Mouse (Mus musculus) 416B (cell line): ENCODE results near the gene BC025920.

Experiments used
- DNase-seq: peaks from one replicate; pipeline ENCODE4 v3.0.0; 2011; ENCODE audit warnings: low read depth

The BC025920 gene

DNA sequence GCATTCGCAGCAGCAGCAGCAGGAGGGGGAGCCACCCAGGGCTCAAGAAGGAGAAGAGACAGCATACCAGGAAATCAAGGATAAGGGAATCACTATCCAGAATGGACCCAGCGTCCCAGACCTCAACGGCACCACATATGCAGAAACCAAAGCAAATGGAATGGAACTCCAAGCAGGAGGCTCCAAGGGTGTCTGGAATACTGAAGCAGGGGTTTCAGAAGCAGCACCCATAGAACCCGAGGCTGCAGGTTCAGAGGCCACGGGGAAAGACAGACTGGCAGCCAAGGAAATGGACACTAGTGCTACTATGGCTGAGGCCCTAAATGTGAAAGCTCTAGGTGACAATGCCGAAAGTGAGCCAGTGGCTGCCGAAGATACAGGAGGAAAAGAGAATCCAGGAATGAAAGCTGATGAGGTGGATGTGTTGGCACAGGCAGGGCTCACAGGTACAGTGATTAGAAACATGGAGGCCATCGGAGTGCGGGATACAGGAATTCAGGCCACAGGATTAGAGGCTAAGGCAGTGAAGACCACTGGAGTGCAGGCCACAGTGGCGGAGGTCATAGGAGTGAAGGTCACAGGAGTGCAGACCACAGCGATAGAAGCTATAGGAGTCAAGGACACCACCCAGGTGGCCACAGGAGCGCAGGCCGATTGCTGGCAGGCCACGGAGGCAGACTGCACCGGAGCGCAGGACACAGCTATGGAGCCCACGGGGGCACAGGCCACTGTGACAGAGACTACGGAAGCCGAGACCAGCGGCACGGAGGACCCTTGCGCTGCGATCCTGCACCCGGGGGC, 36.8 kb downstream of the BC025920 start:
- no peak for DNase-seq

DNA sequence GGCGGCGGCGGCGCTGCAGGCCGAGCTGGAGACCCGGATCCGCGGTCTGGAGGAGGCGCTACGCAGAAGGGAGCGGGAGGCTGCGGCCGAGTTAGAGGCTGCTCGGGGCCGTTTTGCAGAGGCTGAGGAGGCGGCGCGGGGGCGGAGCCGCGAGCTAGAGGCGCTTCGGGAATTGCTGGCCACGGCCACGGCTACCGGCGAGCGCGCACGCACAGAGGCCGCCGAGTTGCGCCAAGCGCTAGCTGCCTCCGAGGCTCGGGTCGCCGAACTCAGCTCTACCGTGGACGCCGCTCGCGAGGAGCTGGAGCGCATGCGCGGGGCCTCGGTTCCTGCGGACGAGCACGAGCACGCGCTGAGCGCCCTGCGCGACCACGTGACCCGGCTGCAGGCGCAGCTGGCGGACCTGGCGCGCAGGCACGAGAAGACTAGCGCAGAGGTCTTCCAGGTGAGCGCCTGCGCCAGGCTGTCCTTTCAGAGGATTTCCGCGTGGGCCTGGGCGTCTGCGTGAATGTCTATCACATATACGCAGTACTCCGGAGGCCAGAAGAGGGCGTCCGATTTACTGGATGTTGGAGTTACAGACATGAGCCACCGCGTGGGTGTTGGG, 37.5 kb downstream of the BC025920 start:
- DNase-seq = peak; percentile 97

DNA sequence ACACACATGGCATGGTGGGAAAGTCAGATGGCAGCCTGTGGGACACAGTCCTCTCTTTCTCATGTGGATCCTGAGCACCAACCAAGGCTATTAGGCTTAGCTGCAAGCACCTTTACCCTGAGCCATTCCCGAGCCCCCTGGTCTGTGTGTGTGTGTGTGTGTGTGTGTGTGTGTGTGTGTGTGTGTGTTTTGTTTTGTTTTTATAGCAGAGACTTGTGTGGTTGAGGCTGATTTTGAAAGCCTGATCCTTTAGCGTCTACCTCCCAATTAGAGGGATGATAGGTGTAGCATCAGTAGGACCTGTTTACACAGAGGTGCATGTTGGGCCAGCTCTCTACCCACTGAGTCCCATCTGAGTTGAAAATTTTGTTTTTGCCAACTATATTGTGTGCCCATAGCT, 38.1 kb downstream of the BC025920 start:
- no peak for DNase-seq

DNA sequence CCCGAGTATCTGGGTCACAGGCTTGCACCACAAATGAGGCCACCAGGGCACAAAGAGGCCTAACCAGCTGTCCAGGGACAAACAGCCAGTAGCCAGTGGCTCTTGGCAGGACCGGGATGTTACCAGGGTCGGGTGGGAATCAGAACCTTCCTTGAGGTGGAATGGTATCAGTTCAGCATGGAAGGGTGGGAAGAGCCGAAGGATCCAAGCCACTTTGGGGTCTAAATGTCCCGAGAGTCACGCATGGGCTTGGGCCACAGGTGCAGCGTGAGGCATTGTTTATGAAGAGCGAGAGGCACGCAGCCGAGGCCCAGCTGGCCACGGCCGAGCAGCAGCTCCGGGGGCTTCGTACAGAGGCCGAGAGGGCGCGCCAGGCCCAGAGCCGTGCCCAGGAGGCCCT, 38.6 kb downstream of the BC025920 start:
- DNase-seq = no peak

DNA sequence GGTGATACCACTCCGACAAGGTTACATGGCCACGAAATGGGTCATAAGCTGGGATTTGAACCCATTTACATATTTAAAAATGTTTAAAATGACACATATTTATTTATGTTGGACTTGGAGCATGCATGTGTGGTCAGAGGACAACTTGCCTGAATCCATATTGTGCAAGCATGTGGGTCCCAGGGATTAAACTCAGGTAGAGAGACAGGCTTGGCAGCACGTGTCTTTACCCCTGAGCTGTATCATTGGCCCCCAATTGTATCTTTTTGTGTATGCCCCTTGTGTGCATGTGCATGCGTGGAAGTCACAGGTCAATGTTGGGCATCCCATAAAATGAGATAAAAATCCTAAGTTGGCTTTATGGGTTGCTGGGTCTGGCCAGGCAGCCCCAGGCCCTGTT, 39.3 kb downstream of the BC025920 start:
- DNase-seq = no peak

DNA sequence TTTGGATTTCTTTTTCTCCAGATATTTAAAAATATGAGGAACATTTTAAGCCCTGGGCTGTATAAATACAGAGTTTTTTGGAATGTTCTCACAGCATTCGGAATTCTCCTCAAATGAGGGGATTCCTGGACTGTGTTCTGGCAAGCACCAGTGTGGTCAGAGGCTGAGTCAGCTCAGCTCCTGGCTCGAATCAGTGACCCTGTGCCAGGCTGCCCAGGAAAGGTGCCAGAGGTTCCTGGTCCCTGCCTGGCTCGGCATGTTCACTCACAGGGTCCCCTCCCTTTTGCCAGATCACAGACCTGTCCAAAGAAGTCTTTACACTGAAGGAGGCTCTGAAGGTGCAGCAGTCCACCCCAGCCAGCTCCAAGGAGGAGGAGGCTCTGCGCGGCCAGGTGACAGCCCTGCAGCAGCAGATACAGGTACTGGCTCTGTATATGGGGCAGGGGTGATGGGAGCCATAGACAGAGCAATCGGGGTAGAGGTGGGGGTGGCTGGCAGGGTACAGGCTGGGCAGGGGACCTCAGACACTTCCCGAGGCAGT, 40.0 kb downstream of the BC025920 start:
- no peak for DNase-seq

DNA sequence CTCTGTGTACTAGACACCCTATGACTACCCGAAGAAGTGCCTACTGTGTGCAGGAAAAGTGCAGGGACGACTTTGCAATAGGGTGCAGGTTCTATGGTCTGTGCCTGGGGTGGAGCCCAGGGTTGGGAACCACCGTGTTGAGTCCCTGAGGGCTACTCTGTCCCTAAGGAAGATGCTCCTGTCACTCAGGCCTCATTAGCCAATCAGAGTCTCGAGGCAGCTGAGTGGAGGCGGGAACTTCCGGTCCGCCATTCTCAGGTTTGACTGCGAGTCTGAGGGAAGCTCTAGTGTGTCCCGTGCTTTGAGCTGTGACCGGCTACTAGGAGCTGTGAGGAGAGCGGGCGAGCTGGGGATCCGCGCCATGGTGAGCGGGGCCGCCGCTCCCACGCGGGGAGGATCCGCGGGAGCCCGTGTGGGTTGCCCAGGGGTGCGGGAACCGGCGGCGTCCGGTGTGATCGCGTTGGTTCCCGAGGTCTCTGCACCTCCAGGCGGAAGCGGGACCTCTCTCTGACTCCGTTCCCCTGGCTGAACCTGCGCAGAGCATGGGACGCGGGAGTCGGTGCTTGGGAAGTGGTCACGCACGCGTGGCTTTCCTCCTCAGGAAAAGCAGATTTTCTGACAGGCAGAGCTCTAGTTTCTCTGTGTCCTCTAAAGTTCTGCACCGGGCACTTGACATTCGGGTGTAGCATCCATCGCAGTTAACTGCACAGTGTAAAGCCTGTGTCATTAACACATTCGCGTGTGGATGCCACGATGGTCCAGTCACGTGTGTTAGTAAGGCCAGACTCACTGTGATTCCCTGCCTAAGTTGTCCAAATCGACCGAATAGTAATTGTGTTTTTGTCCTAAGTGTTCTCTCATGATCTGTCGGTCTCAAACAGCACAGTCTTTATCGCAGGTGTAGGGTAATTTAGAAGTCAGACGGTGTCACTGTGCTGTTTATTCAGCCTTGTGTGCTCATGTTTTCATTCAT, 43.0 kb downstream of the BC025920 start, which contains the start of gene Gm10778:
Gm10778 (plus strand) TSS at position 257 of the 973 bp plus-strand sequence.
- peak; percentile 92 for DNase-seq

DNA sequence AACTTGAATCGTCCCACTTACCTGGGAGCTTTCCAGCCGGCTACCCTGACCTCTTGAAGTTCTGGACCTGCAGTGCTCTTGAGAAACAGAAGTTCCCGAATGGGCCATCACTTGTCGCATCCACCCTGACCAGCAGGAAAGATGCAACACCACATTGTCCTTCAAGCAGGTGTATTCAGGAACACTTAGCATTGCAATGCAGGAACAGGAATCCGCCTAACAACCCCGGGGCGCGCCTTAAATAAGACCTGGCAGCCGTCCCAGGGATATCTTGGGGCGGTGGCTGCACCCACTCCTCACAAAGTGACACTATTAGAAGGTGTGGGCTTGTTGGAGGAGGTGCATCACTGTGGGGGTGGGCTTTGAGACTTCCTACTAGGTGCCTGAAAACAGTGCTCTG, 49.1 kb downstream of the BC025920 start:
- no peak for DNase-seq

DNA sequence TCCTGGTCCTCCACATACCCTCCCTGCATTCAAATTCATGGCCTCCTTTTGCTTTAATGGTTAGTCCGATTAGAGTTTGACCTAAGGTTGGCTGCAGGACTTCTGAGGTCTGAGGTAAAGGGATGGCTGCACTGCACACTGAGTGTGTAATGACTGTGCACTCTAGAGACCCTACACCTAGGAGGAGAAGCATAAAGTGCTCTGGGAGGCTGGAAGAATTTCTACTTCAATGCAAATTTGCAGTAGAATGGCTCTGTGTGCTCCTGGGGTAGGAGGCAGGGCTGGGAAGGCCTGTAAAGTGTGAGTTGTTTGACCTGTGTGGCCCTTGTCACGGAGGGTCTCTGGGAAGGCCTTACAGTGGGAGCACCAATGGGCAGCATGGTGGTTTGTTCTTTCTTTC, 50.1 kb downstream of the BC025920 start:
- DNase-seq = no peak
